Mouse (Mus musculus): Measurements from ENCODE around the gene Fn3k. TPM values are rescaled to one million over a fixed set of nuclear protein-coding genes. Genes with fewer than 3 reads are reported as not detected.

The Fn3k gene
- polyA plus RNA-seq, 1 experiment from 2014 or later, result 0.23 TPM

- Histone ChIP-seq H3K27me3 (ENCODE audit: low read depth, poor library complexity, severe bottlenecking) (no peaks in the 10 kb centered on the region), H3K9me3 (replicated peaks) (no peaks in the 10 kb centered on the region), H3K4me3 (no peak overlapping the region), H3K27ac (no peak overlapping the region), H3K4me1 (peaks cover 5% of the 10 kb centered on the region; the same call in 1 of the 2 replicates), H3K36me3 (peaks cover 38% of the 10 kb centered on the region)
- WGBS, result 41% methylated on average over 9 of the region's 9 CpGs
- DNase-seq (ENCODE audit: low spot score), result peak; percentile 77
Measured at GRCm38 (mm10) chr11:121475699-121476415, 41.1 kb downstream of the Fn3k start.

- Histone ChIP-seq H3K27me3 (ENCODE audit: low read depth, poor library complexity, severe bottlenecking) (no peaks in the 10 kb centered on the region), H3K9me3 (replicated peaks) (no peaks in the 10 kb centered on the region), H3K4me3 (no peak overlapping the region), H3K36me3 (peaks cover 49% of the 10 kb centered on the region), H3K4me1 (no peaks in the 10 kb centered on the region), H3K27ac (no peak overlapping the region)
- 88% methylated on average over 15 of the region's 15 CpGs for WGBS
- no peak for DNase-seq (ENCODE audit: low spot score)
Measured at GRCm38 (mm10) chr11:121479476-121480203, 44.9 kb downstream of the Fn3k start.

GRCm38 (mm10) chr11:121481129-121481528 lies 46.4 kb downstream of the Fn3k start:
- H3K4me3 ChIP-seq, result no peak overlapping the region
- no peak for DNase-seq (ENCODE audit: low spot score)
- no peaks in the 10 kb centered on the region for H3K4me1 ChIP-seq
- H3K27me3 ChIP-seq (ENCODE audit: low read depth, poor library complexity, severe bottlenecking), result no peaks in the 10 kb centered on the region
- peaks cover 41% of the 10 kb centered on the region for H3K36me3 ChIP-seq
- WGBS, result 87% methylated on average over 2 of the region's 2 CpGs
- no peaks in the 10 kb centered on the region for H3K9me3 ChIP-seq (replicated peaks)
- H3K27ac ChIP-seq, result no peak overlapping the region

- H3K4me1 ChIP-seq, result no peaks in the 10 kb centered on the region; the same call in 1 of the 2 replicates
- DNase-seq (ENCODE audit: low spot score), result no peak
- H3K9me3 ChIP-seq (replicated peaks), result no peaks in the 10 kb centered on the region
- H3K36me3 ChIP-seq, result peaks cover 21% of the 10 kb centered on the region
- H3K27me3 ChIP-seq (ENCODE audit: low read depth, poor library complexity, severe bottlenecking), result no peaks in the 10 kb centered on the region
- no peak overlapping the region for H3K4me3 ChIP-seq
- WGBS, result 85% methylated on average over 9 of the region's 9 CpGs
- H3K27ac ChIP-seq, result no peak overlapping the region
Measured at GRCm38 (mm10) chr11:121485882-121486281, 51.2 kb downstream of the Fn3k start.

GRCm38 (mm10) chr11:121490651-121491050 lies 55.9 kb downstream of the Fn3k start:
- peaks cover 17% of the 10 kb centered on the region for H3K36me3 ChIP-seq
- no peak overlapping the region for H3K4me3 ChIP-seq
- no peak overlapping the region for H3K27ac ChIP-seq
- H3K9me3 ChIP-seq (replicated peaks), result no peaks in the 10 kb centered on the region
- no peak for DNase-seq (ENCODE audit: low spot score)
- no peaks in the 10 kb centered on the region; the same call in 1 of the 2 replicates for H3K4me1 ChIP-seq
- H3K27me3 ChIP-seq (ENCODE audit: low read depth, poor library complexity, severe bottlenecking), result no peaks in the 10 kb centered on the region

Small RNA genes within 50 kb of the gene (microRNA-seq; reads per million reads assigned to microRNA genes)
- gene Mir7236, result 0.88 reads per million

Other genes with a start within 250 kb of the Fn3k start
- 5.7 and 9.0 TPM in 2 replicates for gene Hexdc, start 230.5 kb upstream of the Fn3k start, polyA plus RNA-seq (2016; fragmentation: Nextera tagmentation; extraction: Ambion mirVana)
- gene Ogfod3, start 230.2 kb upstream of the Fn3k start, polyA plus RNA-seq (2016; fragmentation: Nextera tagmentation; extraction: Ambion mirVana), result 17.0 and 19.1 TPM in 2 replicates
- 29.4 and 33.8 TPM in 2 replicates for gene Cybc1, start 205.6 kb upstream of the Fn3k start, polyA plus RNA-seq (2016; fragmentation: Nextera tagmentation; extraction: Ambion mirVana)
- gene Narf, start 197.7 kb upstream of the Fn3k start, polyA plus RNA-seq (2016; fragmentation: Nextera tagmentation; extraction: Ambion mirVana), result 40.8 and 60.4 TPM in 2 replicates
- gene Foxk2, start 174.9 kb upstream of the Fn3k start, polyA plus RNA-seq (2016; fragmentation: Nextera tagmentation; extraction: Ambion mirVana), result 11.0 and 11.1 TPM in 2 replicates
- gene Wdr45b, start 80.5 kb upstream of the Fn3k start, polyA plus RNA-seq (2016; fragmentation: Nextera tagmentation; extraction: Ambion mirVana), result 108 and 119 TPM in 2 replicates
- 0.54 and 1.2 TPM in 2 replicates for gene Rab40b, start 46.7 kb upstream of the Fn3k start, polyA plus RNA-seq (2016; fragmentation: Nextera tagmentation; extraction: Ambion mirVana)
- 5.0 and 5.9 TPM in 2 replicates for gene Fn3krp, start 13.5 kb upstream of the Fn3k start, polyA plus RNA-seq (2016; fragmentation: Nextera tagmentation; extraction: Ambion mirVana)
- 47.8 and 54.9 TPM in 2 replicates for gene Tbcd, start 17.0 kb downstream of the Fn3k start, polyA plus RNA-seq (2016; fragmentation: Nextera tagmentation; extraction: Ambion mirVana)
- 0.51 and 1.4 TPM in 2 replicates for gene Zfp750, start 84.4 kb downstream of the Fn3k start, polyA plus RNA-seq (2016; fragmentation: Nextera tagmentation; extraction: Ambion mirVana)
- gene B3gntl1, start 238.2 kb downstream of the Fn3k start, polyA plus RNA-seq (2016; fragmentation: Nextera tagmentation; extraction: Ambion mirVana), result 7.1 and 7.9 TPM in 2 replicates

All from limb, embryonic 10.5 days (tissue).